Mouse (Mus musculus): ENCODE data around the gene Gm17374. TPM values are rescaled to one million over a fixed set of nuclear protein-coding genes. Genes with fewer than 3 reads are reported as not detected.
"Not testable (repeated sequence)": the region's sequence is repeated elsewhere in the genome, so short reads cannot be mapped to it uniquely, and the experiment has no call there.

The Gm17374 gene
- not detected in 2 replicates for polyA plus RNA-seq (2014; fragmentation: Nextera tagmentation; extraction: Ambion mirVana)

GRCm38 (mm10) chr2:140151743-140152142 is at the start of gene Gm17374:
TSS of gene Gm17374 (plus strand) at chr2:140152043.
- not testable (repeated sequence) for H3K4me1 ChIP-seq (ENCODE audit: control insufficient read depth, insufficient read depth, low read length); H3K9ac ChIP-seq (ENCODE audit: low read depth, low read length); H3K4me2 ChIP-seq; H3K4me3 ChIP-seq (ENCODE audit: low read depth, low read length); ATAC-seq (replicated peaks; ENCODE audit: insufficient number of reproducible peaks, low FRiP score, low TSS enrichment); H3K27ac ChIP-seq (ENCODE audit: low read depth, low read length); H3K27me3 ChIP-seq (ENCODE audit: control insufficient read depth, insufficient read depth, low read length); H3K36me3 ChIP-seq (ENCODE audit: control insufficient read depth, insufficient read depth, low read length); H3K9me3 ChIP-seq (replicated peaks; ENCODE audit: control insufficient read depth, low read length)
- 91% methylated on average over 4 of the region's 4 CpGs for WGBS (ENCODE audit: insufficient replicate concordance)

DNA sequence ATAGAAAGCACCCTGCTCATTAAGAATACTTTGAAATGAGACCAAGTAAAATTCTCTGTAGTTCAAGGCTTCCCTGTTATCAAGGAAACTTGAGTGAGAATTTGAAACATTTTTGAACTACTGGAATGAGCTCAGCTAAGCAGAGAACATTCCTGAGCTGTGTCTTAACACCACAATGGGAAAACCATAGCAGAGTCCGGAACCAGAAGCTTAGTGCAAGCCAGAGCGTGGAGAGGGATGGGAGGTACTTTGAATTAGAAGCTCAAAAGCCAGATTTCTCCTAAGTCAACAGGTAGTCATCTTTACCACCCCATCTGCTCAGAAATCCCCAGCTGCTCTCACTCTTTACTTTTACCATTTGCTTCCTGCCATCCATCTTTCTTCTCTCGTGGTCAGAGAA is 46.9 kb upstream of the Gm17374 start:
- H3K4me3 ChIP-seq (ENCODE audit: low read depth, low read length): no peak overlapping the region
- no peaks in the 10 kb centered on the region for H3K9me3 ChIP-seq (replicated peaks; ENCODE audit: control insufficient read depth, low read length)
- no peak overlapping the region for H3K9ac ChIP-seq (ENCODE audit: low read depth, low read length)
- H3K27me3 ChIP-seq (ENCODE audit: control insufficient read depth, insufficient read depth, low read length): no peaks in the 10 kb centered on the region
- no peak for ATAC-seq (replicated peaks; ENCODE audit: insufficient number of reproducible peaks, low FRiP score, low TSS enrichment)
- no peak overlapping the region for H3K4me2 ChIP-seq
- no peaks in the 10 kb centered on the region for H3K4me1 ChIP-seq (ENCODE audit: control insufficient read depth, insufficient read depth, low read length)
- no peaks in the 10 kb centered on the region for H3K36me3 ChIP-seq (ENCODE audit: control insufficient read depth, insufficient read depth, low read length)
- 57% methylated on average over 3 of the region's 3 CpGs for WGBS (ENCODE audit: insufficient replicate concordance)
- H3K27ac ChIP-seq (ENCODE audit: low read depth, low read length): no peak overlapping the region

- WGBS (ENCODE audit: insufficient replicate concordance): 87% methylated on average over 4 of the region's 4 CpGs
- no peak overlapping the region for H3K4me2 ChIP-seq
- H3K36me3 ChIP-seq (ENCODE audit: control insufficient read depth, insufficient read depth, low read length): no peaks in the 10 kb centered on the region
- no peaks in the 10 kb centered on the region for H3K4me1 ChIP-seq (ENCODE audit: control insufficient read depth, insufficient read depth, low read length)
- no peak overlapping the region for H3K4me3 ChIP-seq (ENCODE audit: low read depth, low read length)
- no peak overlapping the region for H3K27ac ChIP-seq (ENCODE audit: low read depth, low read length)
- H3K9me3 ChIP-seq (replicated peaks; ENCODE audit: control insufficient read depth, low read length): no peaks in the 10 kb centered on the region
- no peaks in the 10 kb centered on the region for H3K27me3 ChIP-seq (ENCODE audit: control insufficient read depth, insufficient read depth, low read length)
- ATAC-seq (replicated peaks; ENCODE audit: insufficient number of reproducible peaks, low FRiP score, low TSS enrichment): no peak
- no peak overlapping the region for H3K9ac ChIP-seq (ENCODE audit: low read depth, low read length)
Observed at GRCm38 (mm10) chr2:140107641-140108040, 44.2 kb upstream of the Gm17374 start.

GRCm38 (mm10) chr2:140108945-140109344 is 42.9 kb upstream of the Gm17374 start:
- Histone ChIP-seq H3K4me3 (ENCODE audit: low read depth, low read length) (no peak overlapping the region), H3K27me3 (ENCODE audit: control insufficient read depth, insufficient read depth, low read length) (no peaks in the 10 kb centered on the region), H3K4me1 (ENCODE audit: control insufficient read depth, insufficient read depth, low read length) (no peaks in the 10 kb centered on the region), H3K36me3 (ENCODE audit: control insufficient read depth, insufficient read depth, low read length) (no peaks in the 10 kb centered on the region), H3K27ac (ENCODE audit: low read depth, low read length) (no peak overlapping the region), H3K9ac (ENCODE audit: low read depth, low read length) (no peak overlapping the region), H3K4me2 (no peak overlapping the region), H3K9me3 (replicated peaks; ENCODE audit: control insufficient read depth, low read length) (no peaks in the 10 kb centered on the region)
- WGBS (ENCODE audit: insufficient replicate concordance): 36% methylated on average over 1 of the region's 1 CpGs
- no peak; the same call in 1 of the 2 replicates for ATAC-seq (replicated peaks; ENCODE audit: insufficient number of reproducible peaks, low FRiP score, low TSS enrichment)

- Histone ChIP-seq H3K4me2 (no peak overlapping the region), H3K9me3 (replicated peaks; ENCODE audit: control insufficient read depth, low read length) (no peaks in the 10 kb centered on the region; the same call in 1 of the 2 replicates), H3K27ac (ENCODE audit: low read depth, low read length) (no peak overlapping the region), H3K4me1 (ENCODE audit: control insufficient read depth, insufficient read depth, low read length) (no peaks in the 10 kb centered on the region), H3K36me3 (ENCODE audit: control insufficient read depth, insufficient read depth, low read length) (no peaks in the 10 kb centered on the region), H3K9ac (ENCODE audit: low read depth, low read length) (no peak overlapping the region), H3K4me3 (ENCODE audit: low read depth, low read length) (no peak overlapping the region), H3K27me3 (ENCODE audit: control insufficient read depth, insufficient read depth, low read length) (no peaks in the 10 kb centered on the region)
- 80% methylated on average over 8 of the region's 8 CpGs for WGBS (ENCODE audit: insufficient replicate concordance)
- no peak for ATAC-seq (replicated peaks; ENCODE audit: insufficient number of reproducible peaks, low FRiP score, low TSS enrichment)
Observed at GRCm38 (mm10) chr2:140113851-140114250, 38.0 kb upstream of the Gm17374 start.

- no peaks in the 10 kb centered on the region for H3K27me3 ChIP-seq (ENCODE audit: control insufficient read depth, insufficient read depth, low read length)
- no peaks in the 10 kb centered on the region for H3K4me1 ChIP-seq (ENCODE audit: control insufficient read depth, insufficient read depth, low read length)
- no peak overlapping the region for H3K4me2 ChIP-seq
- H3K9me3 ChIP-seq (replicated peaks; ENCODE audit: control insufficient read depth, low read length): no peaks in the 10 kb centered on the region
- ATAC-seq (replicated peaks; ENCODE audit: insufficient number of reproducible peaks, low FRiP score, low TSS enrichment): no peak
- H3K4me3 ChIP-seq (ENCODE audit: low read depth, low read length): no peak overlapping the region
- H3K27ac ChIP-seq (ENCODE audit: low read depth, low read length): no peak overlapping the region
- H3K36me3 ChIP-seq (ENCODE audit: control insufficient read depth, insufficient read depth, low read length): peaks cover 21% of the 10 kb centered on the region
- WGBS (ENCODE audit: insufficient replicate concordance): 84% methylated on average over 2 of the region's 2 CpGs
- H3K9ac ChIP-seq (ENCODE audit: low read depth, low read length): no peak overlapping the region
Observed at GRCm38 (mm10) chr2:140125516-140125915, 26.3 kb upstream of the Gm17374 start.

DNA sequence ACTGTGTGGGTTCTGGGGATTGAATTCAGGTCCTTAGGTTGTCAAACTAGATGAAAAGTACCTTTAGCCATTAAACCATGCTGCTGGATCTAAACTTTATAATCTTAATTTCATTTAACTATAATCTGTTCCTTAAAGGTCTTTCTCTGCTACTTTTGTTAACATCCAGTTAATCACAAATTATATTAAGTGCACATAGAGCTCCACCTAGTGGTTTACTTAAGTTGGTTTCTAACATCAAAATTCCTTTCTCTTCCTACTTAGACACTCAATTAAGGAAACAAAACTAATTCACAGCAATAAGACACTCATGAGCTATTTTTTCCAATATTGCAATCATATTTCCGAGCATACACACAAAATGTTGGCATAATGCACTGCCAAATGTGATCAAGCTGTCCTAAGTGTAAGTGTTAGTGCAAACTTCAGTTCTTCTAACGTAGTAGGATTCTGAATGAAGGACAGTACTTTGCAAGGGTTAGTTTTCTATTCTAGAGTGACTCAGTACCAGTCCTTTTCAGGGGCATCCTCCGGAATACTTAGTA is 7.4 kb downstream of the Gm17374 start:
- no peak for ATAC-seq (replicated peaks; ENCODE audit: insufficient number of reproducible peaks, low FRiP score, low TSS enrichment)
- 74% methylated on average over 3 of the region's 3 CpGs for WGBS (ENCODE audit: insufficient replicate concordance)
- no peaks in the 10 kb centered on the region for H3K4me1 ChIP-seq (ENCODE audit: control insufficient read depth, insufficient read depth, low read length)
- H3K4me2 ChIP-seq: no peak overlapping the region
- H3K9ac ChIP-seq (ENCODE audit: low read depth, low read length): no peak overlapping the region
- H3K4me3 ChIP-seq (ENCODE audit: low read depth, low read length): no peak overlapping the region
- no peaks in the 10 kb centered on the region for H3K9me3 ChIP-seq (replicated peaks; ENCODE audit: control insufficient read depth, low read length)
- no peaks in the 10 kb centered on the region for H3K27me3 ChIP-seq (ENCODE audit: control insufficient read depth, insufficient read depth, low read length)
- peaks cover 12% of the 10 kb centered on the region for H3K36me3 ChIP-seq (ENCODE audit: control insufficient read depth, insufficient read depth, low read length)
- H3K27ac ChIP-seq (ENCODE audit: low read depth, low read length): no peak overlapping the region

DNA sequence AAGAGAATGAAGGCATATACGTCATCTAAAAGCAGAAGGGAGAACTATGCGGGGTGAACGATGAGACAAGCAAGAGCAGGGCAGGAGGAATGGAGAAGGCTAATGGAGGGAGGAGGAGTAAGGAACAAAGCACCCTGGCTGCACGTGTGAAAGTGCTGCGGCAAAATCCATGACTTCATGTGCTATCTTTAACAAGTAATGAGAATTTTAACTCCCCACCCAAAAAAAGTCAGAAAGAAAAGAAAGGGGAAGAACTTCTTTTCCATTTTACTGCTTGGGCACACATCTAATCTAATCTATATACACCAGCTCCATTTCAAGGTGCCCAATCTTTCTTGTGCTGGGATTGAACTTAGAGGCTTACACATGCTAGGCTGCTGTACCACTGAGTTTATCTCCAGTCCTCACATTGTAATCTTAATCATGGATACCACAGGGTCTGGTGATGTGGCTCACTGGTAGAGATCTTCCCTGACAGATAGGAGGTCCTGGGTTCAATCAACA is 11.6 kb downstream of the Gm17374 start:
- Histone ChIP-seq H3K9me3 (replicated peaks; ENCODE audit: control insufficient read depth, low read length) (no peaks in the 10 kb centered on the region), H3K27me3 (ENCODE audit: control insufficient read depth, insufficient read depth, low read length) (no peaks in the 10 kb centered on the region), H3K4me2 (no peak overlapping the region), H3K4me1 (ENCODE audit: control insufficient read depth, insufficient read depth, low read length) (no peaks in the 10 kb centered on the region), H3K4me3 (ENCODE audit: low read depth, low read length) (no peak overlapping the region), H3K27ac (ENCODE audit: low read depth, low read length) (no peak overlapping the region), H3K36me3 (ENCODE audit: control insufficient read depth, insufficient read depth, low read length) (peaks cover 7% of the 10 kb centered on the region; the same call in 1 of the 2 replicates), H3K9ac (ENCODE audit: low read depth, low read length) (no peak overlapping the region)
- WGBS (ENCODE audit: insufficient replicate concordance): 92% methylated on average over 5 of the region's 5 CpGs
- no peak for ATAC-seq (replicated peaks; ENCODE audit: insufficient number of reproducible peaks, low FRiP score, low TSS enrichment)

DNA sequence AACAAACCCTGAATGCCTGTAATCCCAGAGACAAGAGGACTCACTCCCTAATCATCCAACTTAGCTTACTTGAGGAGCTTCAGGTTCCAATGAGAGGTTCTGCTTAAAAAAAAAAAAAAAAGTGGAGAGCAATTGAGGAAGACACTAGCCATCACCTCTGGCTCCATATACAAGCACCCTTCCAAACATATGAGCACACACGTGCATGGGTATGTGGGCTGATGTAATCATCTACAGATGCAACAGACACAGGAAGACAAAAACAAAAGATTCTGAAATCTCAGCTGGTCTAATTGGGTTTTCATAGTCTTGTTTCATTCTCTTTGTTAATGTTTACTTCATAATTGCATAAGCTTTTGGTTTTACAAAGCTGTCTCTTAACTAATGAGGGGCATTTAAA is 17.2 kb downstream of the Gm17374 start:
- Histone ChIP-seq H3K9me3 (replicated peaks; ENCODE audit: control insufficient read depth, low read length) (no peaks in the 10 kb centered on the region), H3K4me3 (ENCODE audit: low read depth, low read length) (no peak overlapping the region), H3K36me3 (ENCODE audit: control insufficient read depth, insufficient read depth, low read length) (peaks cover 3% of the 10 kb centered on the region; the same call in 1 of the 2 replicates), H3K4me2 (no peak overlapping the region), H3K27me3 (ENCODE audit: control insufficient read depth, insufficient read depth, low read length) (no peaks in the 10 kb centered on the region), H3K27ac (ENCODE audit: low read depth, low read length) (no peak overlapping the region), H3K4me1 (ENCODE audit: control insufficient read depth, insufficient read depth, low read length) (peaks cover 3% of the 10 kb centered on the region), H3K9ac (ENCODE audit: low read depth, low read length) (no peak overlapping the region)
- WGBS (ENCODE audit: insufficient replicate concordance): 79% methylated on average over 1 of the region's 1 CpGs
- ATAC-seq (replicated peaks; ENCODE audit: insufficient number of reproducible peaks, low FRiP score, low TSS enrichment): no peak

Data from heart, embryonic 11.5 days (tissue).